Mouse (Mus musculus): Measurements from ENCODE around the gene Rundc3a. TPM values are rescaled to one million over a fixed set of nuclear protein-coding genes. Genes with fewer than 3 reads are reported as not detected.

Gene Rundc3a
- polyA plus RNA-seq, 1 experiment from 2014 or later: 1.3 TPM

DNA sequence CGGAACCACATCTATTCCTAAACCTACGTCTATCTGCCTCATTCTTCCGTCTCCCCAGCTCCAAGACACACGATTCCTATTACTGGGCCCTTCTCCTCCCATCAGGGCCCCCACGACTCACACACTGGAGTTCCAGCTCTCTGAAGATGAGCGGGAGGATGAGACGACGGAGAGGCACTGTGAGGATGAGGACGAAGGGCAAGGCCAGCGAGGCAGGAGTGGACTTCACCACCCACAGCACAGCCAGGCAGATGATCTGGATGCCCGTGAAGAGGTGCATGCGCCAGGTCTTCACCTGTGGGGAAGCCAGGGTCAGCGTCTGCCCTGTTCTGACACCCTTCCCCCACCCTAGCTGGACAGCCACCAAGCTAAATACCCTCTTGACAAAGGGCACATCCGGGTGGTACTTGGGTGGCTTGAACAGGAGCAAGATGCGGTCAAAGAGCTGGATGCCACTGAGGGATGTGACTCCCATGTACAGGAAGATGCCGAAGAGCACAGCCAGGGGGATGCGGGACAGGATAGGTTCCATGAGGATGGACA is 42.2 kb upstream of the Rundc3a start:
- H3K27me3 ChIP-seq (ENCODE audit: control insufficient read depth, insufficient read depth, low read length): peaks cover 4% of the 10 kb centered on the region
- H3K4me3 ChIP-seq (ENCODE audit: low read depth, low read length): no peak overlapping the region
- H3K27ac ChIP-seq (ENCODE audit: low read depth, low read length): no peak overlapping the region
- ATAC-seq (replicated peaks; ENCODE audit: insufficient number of reproducible peaks, low FRiP score, low TSS enrichment): no peak
- WGBS (ENCODE audit: insufficient replicate concordance): 82% methylated on average over 17 of the region's 17 CpGs
- no peak overlapping the region for H3K4me2 ChIP-seq
- H3K36me3 ChIP-seq (ENCODE audit: control insufficient read depth, insufficient read depth, low read length): no peaks in the 10 kb centered on the region
- no peaks in the 10 kb centered on the region for H3K4me1 ChIP-seq (ENCODE audit: control insufficient read depth, insufficient read depth, low read length)
- H3K9me3 ChIP-seq (replicated peaks; ENCODE audit: control insufficient read depth, low read length): no peaks in the 10 kb centered on the region
- H3K9ac ChIP-seq (ENCODE audit: low read depth, low read length): no peak overlapping the region

DNA sequence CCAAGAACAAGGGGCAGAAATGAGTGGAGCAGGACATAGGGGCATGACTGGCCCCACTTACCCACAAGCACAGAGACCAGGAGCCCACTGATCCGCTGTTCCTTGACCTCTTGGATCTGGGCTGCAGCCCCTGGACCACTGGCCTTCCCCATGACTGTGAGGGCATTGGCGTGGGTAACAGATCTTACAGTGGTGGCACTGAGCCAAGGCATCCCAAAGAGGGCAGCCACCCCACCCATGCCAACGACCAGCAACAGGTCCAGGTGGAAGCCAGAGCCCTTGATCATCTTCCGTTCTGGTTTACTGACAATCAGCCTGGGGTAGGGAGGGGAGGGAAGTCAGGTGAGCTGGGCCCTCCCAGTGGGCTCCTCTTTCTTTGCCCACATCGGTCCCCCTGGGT is 40.8 kb upstream of the Rundc3a start:
- H3K36me3 ChIP-seq (ENCODE audit: control insufficient read depth, insufficient read depth, low read length): no peaks in the 10 kb centered on the region
- no peaks in the 10 kb centered on the region for H3K4me1 ChIP-seq (ENCODE audit: control insufficient read depth, insufficient read depth, low read length)
- peaks cover 15% of the 10 kb centered on the region for H3K27me3 ChIP-seq (ENCODE audit: control insufficient read depth, insufficient read depth, low read length)
- no peak overlapping the region for H3K4me3 ChIP-seq (ENCODE audit: low read depth, low read length)
- WGBS (ENCODE audit: insufficient replicate concordance): 62% methylated on average over 5 of the region's 5 CpGs
- H3K9ac ChIP-seq (ENCODE audit: low read depth, low read length): no peak overlapping the region
- no peak overlapping the region for H3K4me2 ChIP-seq
- no peak for ATAC-seq (replicated peaks; ENCODE audit: insufficient number of reproducible peaks, low FRiP score, low TSS enrichment)
- H3K27ac ChIP-seq (ENCODE audit: low read depth, low read length): no peak overlapping the region
- no peaks in the 10 kb centered on the region for H3K9me3 ChIP-seq (replicated peaks; ENCODE audit: control insufficient read depth, low read length)

DNA sequence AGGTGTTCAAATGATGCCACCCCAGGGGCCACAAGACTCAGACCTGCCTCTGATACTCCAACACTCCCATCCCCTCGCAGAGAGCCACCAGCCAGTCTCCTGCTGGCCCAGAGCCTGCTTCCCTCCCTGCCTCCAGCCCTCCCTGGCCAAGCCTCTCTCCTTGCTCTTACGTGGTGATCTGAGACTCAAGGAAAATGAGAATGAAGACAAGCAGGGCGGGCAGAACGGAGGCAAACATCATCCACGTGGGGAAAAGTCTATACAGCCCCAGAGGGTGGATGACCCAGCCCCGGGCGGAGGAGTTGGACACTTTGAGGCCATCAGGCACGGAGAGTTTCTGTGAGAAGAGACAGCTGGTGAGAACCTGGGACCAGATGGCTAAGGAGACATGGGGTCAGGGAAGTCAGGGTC is 40.2 kb upstream of the Rundc3a start:
- peaks cover 17% of the 10 kb centered on the region for H3K27me3 ChIP-seq (ENCODE audit: control insufficient read depth, insufficient read depth, low read length)
- no peak overlapping the region for H3K4me3 ChIP-seq (ENCODE audit: low read depth, low read length)
- no peaks in the 10 kb centered on the region for H3K9me3 ChIP-seq (replicated peaks; ENCODE audit: control insufficient read depth, low read length)
- H3K36me3 ChIP-seq (ENCODE audit: control insufficient read depth, insufficient read depth, low read length): no peaks in the 10 kb centered on the region
- no peak for ATAC-seq (replicated peaks; ENCODE audit: insufficient number of reproducible peaks, low FRiP score, low TSS enrichment)
- no peak overlapping the region for H3K4me2 ChIP-seq
- H3K27ac ChIP-seq (ENCODE audit: low read depth, low read length): no peak overlapping the region
- H3K4me1 ChIP-seq (ENCODE audit: control insufficient read depth, insufficient read depth, low read length): no peaks in the 10 kb centered on the region
- no peak overlapping the region for H3K9ac ChIP-seq (ENCODE audit: low read depth, low read length)
- 49% methylated on average over 8 of the region's 8 CpGs for WGBS (ENCODE audit: insufficient replicate concordance)

DNA sequence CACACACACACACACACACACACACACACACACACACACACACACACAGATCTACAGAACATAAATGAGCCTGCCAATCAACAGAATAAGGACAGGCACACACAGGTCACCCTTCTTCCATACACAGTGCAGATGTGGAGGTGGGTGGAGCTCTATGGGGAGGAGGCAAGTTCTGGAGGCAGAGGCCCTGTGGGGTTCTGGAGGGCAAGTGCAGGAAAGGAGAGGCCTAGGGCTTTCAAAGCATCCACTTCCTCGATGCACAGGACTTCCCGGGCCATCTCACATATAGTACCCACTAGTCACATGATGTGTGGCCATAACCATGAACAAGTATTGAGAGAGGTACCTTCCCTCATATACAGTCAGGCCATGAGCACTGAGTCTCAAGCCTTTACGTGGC is 37.7 kb upstream of the Rundc3a start:
- no peak overlapping the region for H3K27ac ChIP-seq (ENCODE audit: low read depth, low read length)
- H3K9ac ChIP-seq (ENCODE audit: low read depth, low read length): no peak overlapping the region
- no peaks in the 10 kb centered on the region for H3K4me1 ChIP-seq (ENCODE audit: control insufficient read depth, insufficient read depth, low read length)
- WGBS (ENCODE audit: insufficient replicate concordance): 80% methylated on average over 3 of the region's 3 CpGs
- no peaks in the 10 kb centered on the region for H3K9me3 ChIP-seq (replicated peaks; ENCODE audit: control insufficient read depth, low read length)
- no peak overlapping the region for H3K4me3 ChIP-seq (ENCODE audit: low read depth, low read length)
- no peak for ATAC-seq (replicated peaks; ENCODE audit: insufficient number of reproducible peaks, low FRiP score, low TSS enrichment)
- H3K27me3 ChIP-seq (ENCODE audit: control insufficient read depth, insufficient read depth, low read length): peaks cover 30% of the 10 kb centered on the region
- no peaks in the 10 kb centered on the region for H3K36me3 ChIP-seq (ENCODE audit: control insufficient read depth, insufficient read depth, low read length)
- H3K4me2 ChIP-seq: no peak overlapping the region

DNA sequence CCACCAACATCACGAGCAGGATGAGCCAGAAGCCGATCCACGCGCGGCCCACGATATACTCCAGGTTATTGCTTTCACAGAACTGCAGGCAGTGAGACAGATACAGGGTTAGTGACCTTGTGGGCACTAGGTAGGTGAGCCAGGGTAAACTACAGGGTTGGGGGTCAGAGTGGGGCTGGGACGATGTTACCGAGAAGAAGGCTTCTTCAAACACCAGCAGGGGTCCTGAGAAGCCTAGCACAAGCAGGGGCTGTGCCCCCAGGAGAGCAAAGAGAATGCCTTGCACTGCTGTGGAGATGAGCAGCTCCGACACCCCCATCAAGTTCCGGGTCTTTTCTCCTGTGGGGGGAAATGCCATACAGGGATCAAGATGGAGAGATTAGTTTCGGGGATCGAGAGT is 37.0 kb upstream of the Rundc3a start:
- Histone ChIP-seq H3K27me3 (ENCODE audit: control insufficient read depth, insufficient read depth, low read length) (peaks cover 32% of the 10 kb centered on the region), H3K4me3 (ENCODE audit: low read depth, low read length) (no peak overlapping the region), H3K36me3 (ENCODE audit: control insufficient read depth, insufficient read depth, low read length) (no peaks in the 10 kb centered on the region), H3K4me2 (peak overlapping the region; percentile 2; the same call in 1 of the 2 replicates), H3K4me1 (ENCODE audit: control insufficient read depth, insufficient read depth, low read length) (no peaks in the 10 kb centered on the region), H3K9ac (ENCODE audit: low read depth, low read length) (no peak overlapping the region), H3K9me3 (replicated peaks; ENCODE audit: control insufficient read depth, low read length) (no peaks in the 10 kb centered on the region), H3K27ac (ENCODE audit: low read depth, low read length) (no peak overlapping the region)
- no peak for ATAC-seq (replicated peaks; ENCODE audit: insufficient number of reproducible peaks, low FRiP score, low TSS enrichment)
- WGBS (ENCODE audit: insufficient replicate concordance): 73% methylated on average over 12 of the region's 12 CpGs

DNA sequence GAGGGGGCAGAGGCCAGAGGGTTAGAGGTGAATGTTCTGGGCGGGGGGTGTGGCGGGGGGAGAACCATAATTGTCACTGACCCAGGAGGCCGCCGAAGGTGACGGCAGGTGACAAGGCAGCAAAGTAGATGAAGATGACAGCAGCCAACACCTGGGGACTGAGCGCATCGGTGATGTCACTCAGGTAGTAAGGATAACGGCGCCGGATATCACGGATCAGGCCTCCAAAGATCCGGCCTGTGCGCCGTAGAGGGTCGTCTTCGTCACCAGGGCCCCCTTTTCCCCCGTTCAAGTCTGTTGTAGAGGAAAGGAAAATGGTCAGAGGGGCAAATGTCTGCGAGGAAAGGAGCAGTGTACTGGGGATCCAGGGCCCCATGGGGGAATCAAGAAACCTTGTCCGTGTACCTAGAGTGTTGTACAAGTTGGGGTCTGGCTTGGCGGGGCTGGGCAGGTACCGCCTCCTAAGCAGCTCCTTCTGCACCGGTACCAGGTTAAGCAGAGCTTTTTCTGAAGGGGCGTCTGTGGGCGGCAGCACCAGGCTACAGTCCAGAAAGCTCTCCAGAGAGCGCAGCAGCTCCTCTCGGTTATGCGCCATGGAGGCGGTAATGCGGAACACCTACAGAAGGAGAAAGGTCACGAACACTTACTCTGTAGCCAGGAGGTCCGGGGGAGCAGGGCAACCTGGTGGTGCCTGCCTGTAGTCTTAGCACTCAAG is 36.4 kb upstream of the Rundc3a start:
- Histone ChIP-seq H3K27ac (ENCODE audit: low read depth, low read length) (no peak overlapping the region), H3K4me1 (ENCODE audit: control insufficient read depth, insufficient read depth, low read length) (no peaks in the 10 kb centered on the region), H3K27me3 (ENCODE audit: control insufficient read depth, insufficient read depth, low read length) (peaks cover 37% of the 10 kb centered on the region), H3K36me3 (ENCODE audit: control insufficient read depth, insufficient read depth, low read length) (no peaks in the 10 kb centered on the region), H3K4me2 (peak overlapping the region; percentile 2; the same call in 1 of the 2 replicates), H3K4me3 (ENCODE audit: low read depth, low read length) (no peak overlapping the region), H3K9ac (ENCODE audit: low read depth, low read length) (no peak overlapping the region), H3K9me3 (replicated peaks; ENCODE audit: control insufficient read depth, low read length) (no peaks in the 10 kb centered on the region)
- 52% methylated on average over 31 of the region's 31 CpGs for WGBS (ENCODE audit: insufficient replicate concordance)
- ATAC-seq (replicated peaks; ENCODE audit: insufficient number of reproducible peaks, low FRiP score, low TSS enrichment): no peak

- 59% methylated on average over 10 of the region's 10 CpGs for WGBS (ENCODE audit: insufficient replicate concordance)
- Histone ChIP-seq H3K4me3 (ENCODE audit: low read depth, low read length) (no peak overlapping the region), H3K9ac (ENCODE audit: low read depth, low read length) (peak overlapping the region; percentile 34; the same call in 1 of the 2 replicates), H3K27me3 (ENCODE audit: control insufficient read depth, insufficient read depth, low read length) (peaks cover 37% of the 10 kb centered on the region), H3K4me1 (ENCODE audit: control insufficient read depth, insufficient read depth, low read length) (no peaks in the 10 kb centered on the region), H3K9me3 (replicated peaks; ENCODE audit: control insufficient read depth, low read length) (no peaks in the 10 kb centered on the region), H3K36me3 (ENCODE audit: control insufficient read depth, insufficient read depth, low read length) (no peaks in the 10 kb centered on the region), H3K27ac (ENCODE audit: low read depth, low read length) (no peak overlapping the region), H3K4me2 (peak overlapping the region; percentile 31)
- no peak for ATAC-seq (replicated peaks; ENCODE audit: insufficient number of reproducible peaks, low FRiP score, low TSS enrichment)
Observed at GRCm38 (mm10) chr11:102358365-102358764, 34.8 kb upstream of the Rundc3a start.

GRCm38 (mm10) chr11:102361776-102362495 is 31.3 kb upstream of the Rundc3a start:
- no peaks in the 10 kb centered on the region for H3K36me3 ChIP-seq (ENCODE audit: control insufficient read depth, insufficient read depth, low read length)
- H3K4me2 ChIP-seq: peak overlapping the region; percentile 53
- peak overlapping the region; percentile 84; the same call in 1 of the 2 replicates for H3K27ac ChIP-seq (ENCODE audit: low read depth, low read length)
- 75% methylated on average over 8 of the region's 8 CpGs for WGBS (ENCODE audit: insufficient replicate concordance)
- H3K9me3 ChIP-seq (replicated peaks; ENCODE audit: control insufficient read depth, low read length): no peaks in the 10 kb centered on the region
- no peak for ATAC-seq (replicated peaks; ENCODE audit: insufficient number of reproducible peaks, low FRiP score, low TSS enrichment)
- H3K4me1 ChIP-seq (ENCODE audit: control insufficient read depth, insufficient read depth, low read length): no peaks in the 10 kb centered on the region
- H3K4me3 ChIP-seq (ENCODE audit: low read depth, low read length): peak overlapping the region; percentile 38
- H3K27me3 ChIP-seq (ENCODE audit: control insufficient read depth, insufficient read depth, low read length): peaks cover 26% of the 10 kb centered on the region
- H3K9ac ChIP-seq (ENCODE audit: low read depth, low read length): peak overlapping the region; percentile 31

Data from heart, embryonic 11.5 days (tissue).